Mouse (Mus musculus): ENCODE measurements around the gene Lelp1. TPM values are rescaled to one million over a fixed set of nuclear protein-coding genes. Genes with fewer than 3 reads are reported as not detected.

Gene Lelp1
- total RNA-seq (2012; rRNA removed): not detected in 2 replicates

GRCm38 (mm10) chr3:92142644-92143043, at the start of gene Lelp1:
Gene Lelp1 (minus strand): TSS chr3:92142744.
- DNase-seq (ENCODE audit: low read depth, low spot score): no peak
- H3K27ac ChIP-seq (ENCODE audit: insufficient read depth, low read depth, low read length, poor library complexity, severe bottlenecking): no peak within 1 kb of the TSS
- no peak within 1 kb of the TSS for H3K9ac ChIP-seq (ENCODE audit: insufficient read depth, low read depth, low read length, poor library complexity, severe bottlenecking)
- TF ChIP-seq ZNF384 (IDR thresholded peaks at IDR 0.05; ENCODE audit: low read depth, low read length) (no peak), HCFC1 (IDR thresholded peaks at IDR 0.05; ENCODE audit: borderline replicate concordance, insufficient read depth, low read length) (no peak), CHD2 (IDR thresholded peaks at IDR 0.05; ENCODE audit: low read depth, low read length) (no peak), ZC3H11A (IDR thresholded peaks at IDR 0.05; ENCODE audit: borderline replicate concordance, low read depth, low read length) (no peak), MAFK (IDR thresholded peaks at IDR 0.05; ENCODE audit: insufficient read depth, low read depth, low read length) (no peak)
- in situ Hi-C loops (cut with MboI; ENCODE audit: low sequenced_read_pairs in 2 of 2, unreplicated experiment in 2 of 2): no loop called here
- no peak within 1 kb of the TSS for H3K4me3 ChIP-seq (ENCODE audit: insufficient read depth in 1 of 2, low read depth in 1 of 2, low read length in 2 of 2, poor library complexity in 1 of 2, severe bottlenecking in 1 of 2)
- H3K4me1 ChIP-seq (ENCODE audit: control insufficient read depth in 2 of 2, insufficient read depth in 2 of 2, low read length in 2 of 2, poor library complexity in 1 of 2): no peaks in the 10 kb centered on the region
- no peaks in the 10 kb centered on the region for H3K36me3 ChIP-seq (ENCODE audit: control insufficient read depth, insufficient read depth, low read length, poor library complexity, severe bottlenecking)
- H3K9me3 ChIP-seq (ENCODE audit: control insufficient read depth, insufficient read depth, low read depth, low read length): no peaks in the 10 kb centered on the region

GRCm38 (mm10) chr3:92176880-92177279, 34.3 kb upstream of the Lelp1 start:
- no peak overlapping the region for H3K27ac ChIP-seq (ENCODE audit: insufficient read depth, low read depth, low read length, poor library complexity, severe bottlenecking)
- no peak overlapping the region for H3K9ac ChIP-seq (ENCODE audit: insufficient read depth, low read depth, low read length, poor library complexity, severe bottlenecking)
- no peak for DNase-seq (ENCODE audit: low read depth, low spot score)
- no peaks in the 10 kb centered on the region for H3K9me3 ChIP-seq (ENCODE audit: control insufficient read depth, insufficient read depth, low read depth, low read length)
- in situ Hi-C loops (cut with MboI; ENCODE audit: low sequenced_read_pairs in 2 of 2, unreplicated experiment in 2 of 2): no loop called here
- H3K4me1 ChIP-seq (ENCODE audit: control insufficient read depth in 2 of 2, insufficient read depth in 2 of 2, low read length in 2 of 2, poor library complexity in 1 of 2): no peaks in the 10 kb centered on the region
- H3K4me3 ChIP-seq (ENCODE audit: insufficient read depth in 1 of 2, low read depth in 1 of 2, low read length in 2 of 2, poor library complexity in 1 of 2, severe bottlenecking in 1 of 2): no peak overlapping the region
- TF ChIP-seq HCFC1 (IDR thresholded peaks at IDR 0.05; ENCODE audit: borderline replicate concordance, insufficient read depth, low read length) (no peak), CHD2 (IDR thresholded peaks at IDR 0.05; ENCODE audit: low read depth, low read length) (no peak), ZNF384 (IDR thresholded peaks at IDR 0.05; ENCODE audit: low read depth, low read length) (no peak), MAFK (IDR thresholded peaks at IDR 0.05; ENCODE audit: insufficient read depth, low read depth, low read length) (no peak), ZC3H11A (IDR thresholded peaks at IDR 0.05; ENCODE audit: borderline replicate concordance, low read depth, low read length) (no peak)
- H3K36me3 ChIP-seq (ENCODE audit: control insufficient read depth, insufficient read depth, low read length, poor library complexity, severe bottlenecking): no peaks in the 10 kb centered on the region

- DNase-seq (ENCODE audit: low read depth, low spot score): no peak
- TF ChIP-seq CHD2 (IDR thresholded peaks at IDR 0.05; ENCODE audit: low read depth, low read length): no peak
- TF ChIP-seq ZNF384 (IDR thresholded peaks at IDR 0.05; ENCODE audit: low read depth, low read length): no peak
- no peak for TF ChIP-seq ZC3H11A (IDR thresholded peaks at IDR 0.05; ENCODE audit: borderline replicate concordance, low read depth, low read length)
- no peak for TF ChIP-seq HCFC1 (IDR thresholded peaks at IDR 0.05; ENCODE audit: borderline replicate concordance, insufficient read depth, low read length)
- no peak for TF ChIP-seq MAFK (IDR thresholded peaks at IDR 0.05; ENCODE audit: insufficient read depth, low read depth, low read length)
- Histone ChIP-seq H3K36me3 (ENCODE audit: control insufficient read depth, insufficient read depth, low read length, poor library complexity, severe bottlenecking) (no peaks in the 10 kb centered on the region), H3K4me3 (ENCODE audit: insufficient read depth in 1 of 2, low read depth in 1 of 2, low read length in 2 of 2, poor library complexity in 1 of 2, severe bottlenecking in 1 of 2) (no peak overlapping the region), H3K4me1 (ENCODE audit: control insufficient read depth in 2 of 2, insufficient read depth in 2 of 2, low read length in 2 of 2, poor library complexity in 1 of 2) (no peaks in the 10 kb centered on the region), H3K9ac (ENCODE audit: insufficient read depth, low read depth, low read length, poor library complexity, severe bottlenecking) (no peak overlapping the region), H3K9me3 (ENCODE audit: control insufficient read depth, insufficient read depth, low read depth, low read length) (no peaks in the 10 kb centered on the region), H3K27ac (ENCODE audit: insufficient read depth, low read depth, low read length, poor library complexity, severe bottlenecking) (no peak overlapping the region)
- in situ Hi-C loops (cut with MboI; ENCODE audit: low sequenced_read_pairs in 2 of 2, unreplicated experiment in 2 of 2): no loop called here
Measured at GRCm38 (mm10) chr3:92169847-92170246, 27.3 kb upstream of the Lelp1 start.

GRCm38 (mm10) chr3:92153322-92153721, 10.8 kb upstream of the Lelp1 start:
- Histone ChIP-seq H3K9ac (ENCODE audit: insufficient read depth, low read depth, low read length, poor library complexity, severe bottlenecking) (no peak overlapping the region), H3K4me3 (ENCODE audit: insufficient read depth in 1 of 2, low read depth in 1 of 2, low read length in 2 of 2, poor library complexity in 1 of 2, severe bottlenecking in 1 of 2) (no peak overlapping the region), H3K36me3 (ENCODE audit: control insufficient read depth, insufficient read depth, low read length, poor library complexity, severe bottlenecking) (no peaks in the 10 kb centered on the region), H3K4me1 (ENCODE audit: control insufficient read depth in 2 of 2, insufficient read depth in 2 of 2, low read length in 2 of 2, poor library complexity in 1 of 2) (no peaks in the 10 kb centered on the region), H3K27ac (ENCODE audit: insufficient read depth, low read depth, low read length, poor library complexity, severe bottlenecking) (no peak overlapping the region), H3K9me3 (ENCODE audit: control insufficient read depth, insufficient read depth, low read depth, low read length) (no peaks in the 10 kb centered on the region)
- DNase-seq (ENCODE audit: low read depth, low spot score): peak; percentile 52
- TF ChIP-seq ZNF384 (IDR thresholded peaks at IDR 0.05; ENCODE audit: low read depth, low read length) (no peak), ZC3H11A (IDR thresholded peaks at IDR 0.05; ENCODE audit: borderline replicate concordance, low read depth, low read length) (peak; percentile 56; the same call in 1 of the 2 replicates)
- in situ Hi-C loops (cut with MboI; ENCODE audit: low sequenced_read_pairs in 2 of 2, unreplicated experiment in 2 of 2): loop anchor here in 1 of 2 experiments (5.0 kb wide), 1 partner anchor 349 kb away; the partner anchor contains the start of gene Sprr4

All from ES-E14 (cell line).